Mouse (Mus musculus) CH12.LX (cell line): ENCODE results near the gene Hist1h4h. TPM values are rescaled to one million over a fixed set of nuclear protein-coding genes. Genes with fewer than 3 reads are reported as not detected.
A peak's percentile ranks its signal among the peaks of the same experiment; 100 is the strongest.

Experiments
- DNase-seq: peaks from one replicate; pipeline ENCODE4 v3.0.0-alpha.2; 2013; ENCODE audit errors: extremely low read depth
- H3K27ac ChIP-seq: 2 replicates; pipeline ENCODE4 v1.5.1; 2012; ENCODE audit warnings: low read depth, mild to moderate bottlenecking, control low read depth, moderate library complexity; ENCODE audit not compliant: insufficient read depth
- H3K27me3 ChIP-seq: replicated peaks from 2 replicates; pipeline ENCODE3; 2012; ENCODE audit warnings: inconsistent platforms
- H3K36me3 ChIP-seq, 2 experiments: replicated peaks in 1 of 2; 2 replicates each; pipeline versions ENCODE3 to v1.6.1; 2012; ENCODE audit warnings: inconsistent platforms in 1 of 2, low read length in 1 of 2, mild to moderate bottlenecking in 1 of 2, mixed read lengths in 1 of 2, moderate library complexity in 1 of 2; ENCODE audit not compliant: control insufficient read depth in 1 of 2, insufficient read depth in 1 of 2
- H3K4me1 ChIP-seq, 2 experiments: 2 replicates each; pipeline ENCODE4 v1.6.1; 2012; ENCODE audit warnings: inconsistent platforms in 1 of 2, moderate library complexity in 1 of 2; ENCODE audit not compliant: insufficient read depth in 2 of 2, control insufficient read depth in 1 of 2
- H3K4me2 ChIP-seq: 2 replicates; pipeline ENCODE4 v1.6.1; 2012; ENCODE audit warnings: low read depth, mild to moderate bottlenecking, control low read depth; ENCODE audit not compliant: poor library complexity, insufficient read depth, severe bottlenecking
- H3K4me3 ChIP-seq, 3 experiments: fragments of 150-350 bp in 1 of 3; sonication (generic) in 1 of 3; replicated peaks in 1 of 3; 2 replicates each; pipeline versions ENCODE3 to v1.5.1; 2011 to 2012; ENCODE audit warnings: low read depth in 2 of 3, low read length in 2 of 3, mild to moderate bottlenecking in 2 of 3, moderate library complexity in 2 of 3, control low read depth in 1 of 3, improper control_type of control experiment in 1 of 3, inconsistent platforms in 1 of 3, mixed read lengths in 1 of 3; ENCODE audit not compliant: poor library complexity in 1 of 3
- H3K79me2 ChIP-seq: replicated peaks from 2 replicates; pipeline ENCODE4 v1.6.1; 2012; ENCODE audit warnings: mild to moderate bottlenecking, moderate library complexity; ENCODE audit not compliant: control insufficient read depth, poor library complexity, insufficient read depth, severe bottlenecking; ENCODE audit errors: extremely low read depth
- H3K9ac ChIP-seq: 2 replicates; pipeline ENCODE4 v1.6.1; 2012; ENCODE audit warnings: low read depth, mild to moderate bottlenecking, control low read depth, moderate library complexity; ENCODE audit not compliant: insufficient read depth
- H3K9me3 ChIP-seq: replicated peaks from 2 replicates; pipeline ENCODE3; 2012; ENCODE audit warnings: low read length, inconsistent platforms, mixed read lengths
- BHLHE40 ChIP-seq: IDR thresholded peaks from 2 replicates; pipeline ENCODE4 v1.6.1; 2011; ENCODE audit warnings: mild to moderate bottlenecking, low read depth, low read length, improper control_type of control experiment
- CHD1 ChIP-seq: IDR thresholded peaks from 2 replicates; pipeline ENCODE4 v1.6.1; 2012; ENCODE audit warnings: low read depth, low read length, improper control_type of control experiment, inconsistent platforms
- CHD2 ChIP-seq: IDR thresholded peaks from 2 replicates; pipeline ENCODE4 v1.6.1; 2011; ENCODE audit warnings: low read length, improper control_type of control experiment
- CTCF ChIP-seq, 2 experiments: IDR thresholded peaks in 1 of 2; conservative IDR thresholded peaks in 1 of 2; 2 replicates each; pipeline ENCODE4 v1.5.1; 2011 to 2012; ENCODE audit warnings: low read depth in 2 of 2, low read length in 2 of 2, improper control_type of control experiment in 1 of 2, inconsistent platforms in 1 of 2, mild to moderate bottlenecking in 1 of 2, moderate library complexity in 1 of 2
- E2F4 ChIP-seq: IDR thresholded peaks from 2 replicates; pipeline ENCODE4 v1.6.1; 2011; ENCODE audit warnings: low read depth, low read length, improper control_type of control experiment; ENCODE audit not compliant: insufficient replicate concordance
- ELF1 ChIP-seq: IDR thresholded peaks from 2 replicates; pipeline ENCODE4 v1.6.1; 2014; ENCODE audit warnings: low read depth, mild to moderate bottlenecking, inconsistent platforms, low read length, improper control_type of control experiment
- EP300 ChIP-seq: IDR thresholded peaks from 2 replicates; pipeline ENCODE4 v1.6.1; 2011; ENCODE audit warnings: low read length, improper control_type of control experiment
- ETS1 ChIP-seq: conservative IDR thresholded peaks from 2 replicates; pipeline ENCODE4 v1.6.1; 2012; ENCODE audit warnings: low read depth, mild to moderate bottlenecking, inconsistent platforms, low read length, improper control_type of control experiment, moderate library complexity
- GABPA ChIP-seq: IDR thresholded peaks from 2 replicates; pipeline ENCODE4 v1.6.1; 2012; ENCODE audit warnings: low read depth, low read length, improper control_type of control experiment, inconsistent platforms; ENCODE audit not compliant: insufficient replicate concordance
- HCFC1 ChIP-seq: IDR thresholded peaks from 2 replicates; pipeline ENCODE4 v1.6.1; 2012; ENCODE audit warnings: low read depth, mild to moderate bottlenecking, inconsistent platforms, low read length, improper control_type of control experiment
- IRF4 ChIP-seq: IDR thresholded peaks from 2 replicates; pipeline ENCODE4 v1.6.1; 2014; ENCODE audit warnings: low read depth, mild to moderate bottlenecking, inconsistent platforms, low read length, improper control_type of control experiment
- JUN ChIP-seq: IDR thresholded peaks from 2 replicates; pipeline ENCODE4 v1.6.1; 2011; ENCODE audit warnings: low read depth, mild to moderate bottlenecking, low read length, improper control_type of control experiment, moderate library complexity; ENCODE audit not compliant: insufficient read depth
- JUND ChIP-seq: conservative IDR thresholded peaks from 2 replicates; pipeline ENCODE4 v1.6.1; 2011; ENCODE audit warnings: low read depth, low read length, improper control_type of control experiment
- KAT2A ChIP-seq: IDR thresholded peaks from 2 replicates; pipeline ENCODE4 v1.6.1; 2012; ENCODE audit warnings: low read length, improper control_type of control experiment, inconsistent platforms; ENCODE audit not compliant: insufficient replicate concordance
- MAFK ChIP-seq: IDR thresholded peaks from 2 replicates; pipeline ENCODE4 v1.6.1; 2011; ENCODE audit warnings: low read length, improper control_type of control experiment; ENCODE audit not compliant: insufficient replicate concordance
- MAX ChIP-seq: IDR thresholded peaks from 2 replicates; pipeline ENCODE4 v1.6.1; 2011; ENCODE audit warnings: low read length, improper control_type of control experiment
- MAZ ChIP-seq: IDR thresholded peaks from 2 replicates; pipeline ENCODE4 v1.6.1; 2012; ENCODE audit warnings: low read depth, mild to moderate bottlenecking, inconsistent platforms, low read length, improper control_type of control experiment, moderate library complexity
- MEF2A ChIP-seq: IDR thresholded peaks from 2 replicates; pipeline ENCODE4 v1.6.1; 2014; ENCODE audit warnings: low read depth, mild to moderate bottlenecking, inconsistent platforms, low read length, improper control_type of control experiment, borderline replicate concordance
- MXI1 ChIP-seq: IDR thresholded peaks from 2 replicates; pipeline ENCODE4 v1.6.1; 2011; ENCODE audit warnings: mild to moderate bottlenecking, low read depth, low read length, improper control_type of control experiment
- MYC ChIP-seq: IDR thresholded peaks from 2 replicates; pipeline ENCODE4 v1.6.1; 2011; ENCODE audit warnings: low read depth, mild to moderate bottlenecking, improper control_type of control experiment, low read length
- NELFE ChIP-seq: IDR thresholded peaks from 2 replicates; pipeline ENCODE4 v1.6.1; 2011; ENCODE audit warnings: low read depth, low read length, improper control_type of control experiment
- NRF1 ChIP-seq: IDR thresholded peaks from 2 replicates; pipeline ENCODE4 v1.6.1; 2014; ENCODE audit warnings: low read depth, mild to moderate bottlenecking, inconsistent platforms, low read length, improper control_type of control experiment, moderate library complexity
- PAX5 ChIP-seq: IDR thresholded peaks from 2 replicates; pipeline ENCODE4 v1.6.1; 2012; ENCODE audit warnings: low read length, inconsistent platforms, mixed read lengths
- POLR2A ChIP-seq: IDR thresholded peaks from 2 replicates; pipeline ENCODE4 v1.6.1; 2011; ENCODE audit warnings: low read depth, mild to moderate bottlenecking, improper control_type of control experiment, low read length
- POLR2AphosphoS2 ChIP-seq: IDR thresholded peaks from 2 replicates; pipeline ENCODE4 v1.6.1; 2011; ENCODE audit warnings: low read depth, low read length, improper control_type of control experiment
- RAD21 ChIP-seq: IDR thresholded peaks from 2 replicates; pipeline ENCODE4 v1.6.1; 2011; ENCODE audit warnings: low read depth, mild to moderate bottlenecking, low read length, improper control_type of control experiment, moderate library complexity
- RCOR1 ChIP-seq: conservative IDR thresholded peaks from 2 replicates; pipeline ENCODE4 v1.6.1; 2012; ENCODE audit warnings: low read depth, mild to moderate bottlenecking, inconsistent platforms, low read length, improper control_type of control experiment
- SIN3A ChIP-seq: IDR thresholded peaks from 2 replicates; pipeline ENCODE4 v1.6.1; 2012; ENCODE audit warnings: low read length, improper control_type of control experiment, inconsistent platforms
- SMC3 ChIP-seq: IDR thresholded peaks from 2 replicates; pipeline ENCODE4 v1.6.1; 2011; ENCODE audit warnings: low read depth, low read length, improper control_type of control experiment
- TBP ChIP-seq: conservative IDR thresholded peaks from 2 replicates; pipeline ENCODE4 v1.6.1; 2011; ENCODE audit warnings: low read depth, low read length, improper control_type of control experiment
- TCF12 ChIP-seq: IDR thresholded peaks from 2 replicates; pipeline ENCODE4 v1.6.1; 2014; ENCODE audit warnings: low read depth, mild to moderate bottlenecking, inconsistent platforms, low read length, improper control_type of control experiment
- UBTF ChIP-seq: IDR thresholded peaks from 2 replicates; pipeline ENCODE4 v1.6.1; 2012; ENCODE audit warnings: low read depth, mild to moderate bottlenecking, inconsistent platforms, low read length, improper control_type of control experiment, moderate library complexity
- USF1 ChIP-seq: IDR thresholded peaks from 2 replicates; pipeline ENCODE4 v1.6.1; 2014; ENCODE audit warnings: low read depth, mild to moderate bottlenecking, inconsistent platforms, low read length, improper control_type of control experiment
- USF2 ChIP-seq: conservative IDR thresholded peaks from 2 replicates; pipeline ENCODE4 v1.6.1; 2011; ENCODE audit warnings: low read depth, low read length, improper control_type of control experiment
- ZC3H11A ChIP-seq: IDR thresholded peaks from 2 replicates; pipeline ENCODE4 v1.6.1; 2012; ENCODE audit warnings: low read depth, mild to moderate bottlenecking, inconsistent platforms, low read length, improper control_type of control experiment
- ZKSCAN1 ChIP-seq: IDR thresholded peaks from 2 replicates; pipeline ENCODE4 v1.6.1; 2012; ENCODE audit warnings: low read depth, inconsistent platforms, low read length, improper control_type of control experiment, borderline replicate concordance
- ZMIZ1 ChIP-seq: IDR thresholded peaks from 2 replicates; pipeline ENCODE4 v1.6.1; 2012; ENCODE audit warnings: low read depth, mild to moderate bottlenecking, inconsistent platforms, low read length, improper control_type of control experiment
- ZNF384 ChIP-seq: IDR thresholded peaks from 2 replicates; pipeline ENCODE4 v1.6.1; 2012; ENCODE audit warnings: low read depth, low read length, improper control_type of control experiment, inconsistent platforms
- dilution Hi-C: fragments of 300-500 bp; cut with MboI; formaldehyde crosslinking; loops from 2 replicates; pipeline ENCODE4 v1.14.3; 2020; ENCODE audit warnings: low sequenced_read_pairs; ENCODE audit not compliant: extremely low pct_unique_long_range_greater_than_20kb, extremely low pct_ligation_motif_present
- in situ Hi-C: fragments of 300-500 bp; cut with MboI; formaldehyde crosslinking; loops from 3 replicates; pipeline ENCODE4 v1.14.3; 2019; ENCODE audit warnings: low sequenced_read_pairs, low pct_ligation_motif_present, low pct_unique_long_range_greater_than_20kb, mixed read lengths
- polyA plus RNA-seq: library from polyadenylated mRNA; unstranded; fragments of >175 nt; gene quantifications from 2 replicates; pipeline ENCODE4 v1.2.1, GENCODE M21; 2012; ENCODE audit warnings: low read depth; ENCODE audit not compliant: insufficient read length
- total RNA-seq, 2 experiments: library from RNA; depleted of rRNA; stranded (reverse); fragments of 300-350 nt in 1 of 2; fragments of >200 nt in 1 of 2; gene quantifications; 2 replicates each; pipeline ENCODE4 v1.2.3; 2012 to 2014

Gene Hist1h4h
- total and polyA plus RNA-seq, 3 experiments = 5.5 to 4,957 (median 19.4) TPM

DNA sequence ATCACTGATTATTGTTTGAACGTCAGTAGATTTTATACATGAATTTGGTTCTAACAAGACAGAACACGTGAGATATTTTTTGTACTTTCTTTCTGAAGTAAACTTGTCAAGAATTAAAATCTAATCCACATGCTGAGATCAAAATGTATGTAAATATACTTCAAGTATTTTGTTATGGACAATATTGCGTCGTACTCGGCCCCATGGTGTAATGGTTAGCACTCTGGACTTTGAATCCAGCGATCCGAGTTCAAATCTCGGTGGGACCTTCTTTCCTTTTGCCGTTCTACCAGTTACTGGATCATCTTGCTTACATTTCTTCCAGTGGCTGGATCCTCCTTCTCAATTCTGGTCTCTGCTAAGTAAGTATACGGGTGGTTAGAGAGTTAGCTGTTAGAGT lies 11.4 kb upstream of the Hist1h4h start:
- Histone ChIP-seq H3K27ac (no peak overlapping the region), H3K36me3 (no peaks in the 10 kb centered on the region), H3K9ac (peak overlapping the region; percentile 60; the same call in 1 of the 2 replicates), H3K9me3 (no peaks in the 10 kb centered on the region), H3K79me2 (no peaks in the 10 kb centered on the region), H3K4me2 (peak overlapping the region; percentile 95), H3K27me3 (no peaks in the 10 kb centered on the region), H3K4me1 (peaks cover 0 to 34% of the 10 kb centered on the region in 2 experiments; a peak in 2 of 4 replicates), H3K4me3 (peak overlapping the region; percentile 47 to 58 (median 53))
- dilution Hi-C loops (no loop called here), in situ Hi-C loops (loop anchor here (25.0 kb wide), 1 partner anchor 1582 kb away; the partner anchor contains the start of gene Zfp184)
- peak; percentile 86 for DNase-seq
- TF ChIP-seq POLR2A (no peak), JUN (no peak), PAX5 (no peak), CHD1 (no peak), HCFC1 (no peak), ZNF384 (no peak), KAT2A (peak; percentile 85; the same call in 1 of the 2 replicates), JUND (0 out of 2 replicates have a peak, but pooled peaks have one; percentile 43), UBTF (no peak), BHLHE40 (no peak), MAZ (no peak), RAD21 (no peak), POLR2AphosphoS2 (no peak), TBP (peak; percentile 99), IRF4 (no peak), USF1 (no peak), MEF2A (no peak), USF2 (no peak), MYC (0 out of 2 replicates have a peak, but pooled peaks have one; percentile 71), MAX (no peak), SIN3A (no peak), TCF12 (no peak), ETS1 (no peak), NRF1 (peak; percentile 68), SMC3 (no peak), MXI1 (no peak), RCOR1 (no peak), EP300 (no peak), ELF1 (peak; percentile 95), E2F4 (peak; percentile 90), CHD2 (no peak), MAFK (peak; percentile 98), GABPA (no peak), NELFE (no peak), ZKSCAN1 (no peak), CTCF (conservative IDR thresholded peaks at IDR 0.05 in 1 of 2, IDR thresholded peaks at IDR 0.05 in 1 of 2; ENCODE audit: low read depth in 2 of 2, low read length in 2 of 2) (no peak), ZC3H11A (no peak), ZMIZ1 (no peak)
